In genomic region chr15:85635425-85635824, GRCm38 (mm10) we compare ENCODE assay signal across 8 mouse cellular contexts. TPM values are rescaled to one million over a fixed set of nuclear protein-coding genes. Genes with fewer than 3 reads are reported as not detected.
DNase-seq lines count a peak whose midpoint lies in the region; ATAC-seq and TF ChIP-seq lines count a peak whose summit lies in the region.

No protein-coding gene starts in this region.

- no peaks in the 10 kb centered on the region for H3K4me1 ChIP-seq in cortical plate, adult 2 months (ENCODE audit: control insufficient read depth, insufficient read depth, low read length)
- H3K4me1 ChIP-seq in intestine, embryonic 15.5 days (replicated peaks): peaks cover 3% of the 10 kb centered on the region; the same call in 1 of the 2 replicates
- H3K4me1 ChIP-seq in midbrain, postnatal 0 days (ENCODE audit: insufficient read depth, low read length): no peaks in the 10 kb centered on the region

- peak overlapping the region; percentile 75 for H3K4me3 ChIP-seq in layer of hippocampus, adult 2 months
- no peak overlapping the region; the same call in 1 of the 2 replicates for H3K4me3 ChIP-seq in cortical plate, adult 2 months (ENCODE audit: insufficient read depth, low read length)
- H3K4me3 ChIP-seq in intestine, embryonic 15.5 days (replicated peaks): peak overlapping the region; percentile 56; the same call in 1 of the 2 replicates
- H3K4me3 ChIP-seq in midbrain, postnatal 0 days (ENCODE audit: low read depth, low read length): no peak overlapping the region

- no peak for DNase-seq in layer of hippocampus, adult 2 months (ENCODE audit: low spot score in 2 of 2)
- no peak for DNase-seq in layer of hippocampus, postnatal 10 days (ENCODE audit: low spot score in 2 of 2)
- DNase-seq in midbrain, postnatal 0 days (ENCODE audit: low spot score): no peak
- DNase-seq in layer of hippocampus, adult 18-20 months (ENCODE audit: low spot score in 2 of 2): no peak
- DNase-seq in embryo, embryonic 10.5 days (ENCODE audit: low spot score): no peak
- DNase-seq in adrenal gland, postnatal 4 days (ENCODE audit: low spot score in 2 of 2): no peak

- TF ChIP-seq CTCF in layer of hippocampus, adult 2 months (conservative IDR thresholded peaks at IDR 0.05): no peak
- TF ChIP-seq CTCF in cortical plate, adult 2 months (IDR thresholded peaks at IDR 0.05; ENCODE audit: extremely low read depth, insufficient read depth, low read length): no peak
- TF ChIP-seq CTCF in midbrain, postnatal 0 days (IDR thresholded peaks at IDR 0.05): no peak

- ATAC-seq in intestine, embryonic 15.5 days: no peak
- no peak for ATAC-seq in midbrain, postnatal 0 days (ENCODE audit: low FRiP score)

- peak overlapping the region; percentile 73; the same call in 1 of the 2 replicates for H3K4me2 ChIP-seq in intestine, embryonic 15.5 days (replicated peaks)
- H3K4me2 ChIP-seq in midbrain, postnatal 0 days (ENCODE audit: low read depth, low read length, poor library complexity, severe bottlenecking): peak overlapping the region; percentile 64

- H3K36me3 ChIP-seq in intestine, embryonic 15.5 days: no peaks in the 10 kb centered on the region
- H3K36me3 ChIP-seq in midbrain, postnatal 0 days (ENCODE audit: insufficient read depth, low read length): no peaks in the 10 kb centered on the region

- no peaks in the 10 kb centered on the region for H3K9me3 ChIP-seq in intestine, embryonic 15.5 days
- no peaks in the 10 kb centered on the region for H3K9me3 ChIP-seq in midbrain, postnatal 0 days (ENCODE audit: low read length)

- 94% methylated on average over 6 of the region's 6 CpGs for WGBS in intestine, embryonic 15.5 days
- 96% methylated on average over 6 of the region's 6 CpGs for WGBS in midbrain, postnatal 0 days

- H3K9ac ChIP-seq in intestine, embryonic 15.5 days: peak overlapping the region; percentile 71; the same call in 1 of the 2 replicates
- H3K9ac ChIP-seq in midbrain, postnatal 0 days (replicated peaks; ENCODE audit: low read length, poor library complexity, severe bottlenecking): no peak overlapping the region

- TF ChIP-seq POLR2A in cortical plate, adult 2 months (IDR thresholded peaks at IDR 0.05; ENCODE audit: extremely low read depth, insufficient read depth, low read length): no peak

- no peaks in the 10 kb centered on the region for H3K27me3 ChIP-seq in intestine, embryonic 15.5 days (replicated peaks)
- H3K27me3 ChIP-seq in midbrain, postnatal 0 days (ENCODE audit: insufficient read depth, low read length): no peaks in the 10 kb centered on the region

- peak overlapping the region; percentile 97 for H3K27ac ChIP-seq in layer of hippocampus, adult 2 months
- H3K27ac ChIP-seq in cortical plate, adult 2 months (ENCODE audit: insufficient read depth, low read length): peak overlapping the region; percentile 97
- H3K27ac ChIP-seq in intestine, embryonic 15.5 days: no peak overlapping the region
- peak overlapping the region; percentile 82; the same call in 1 of the 2 replicates for H3K27ac ChIP-seq in midbrain, postnatal 0 days (ENCODE audit: low read depth, low read length)

RNA-seq across cellular contexts. Expression of gene Wnt7b, which starts 53.2 kb away (rescaled TPM):
- total RNA-seq in layer of hippocampus, adult 2 months (2021): 10 to 100 TPM; 46.4 to 47.6 TPM
- 10 to 100 TPM; 47.3 to 47.8 TPM for total RNA-seq in layer of hippocampus, postnatal 10 days (2021)
- polyA plus RNA-seq in cortical plate, adult 2 months (2012; rRNA removed): 21.7 and 22.7 TPM in 2 replicates
- 1.5 and 1.7 TPM in 2 replicates for polyA plus RNA-seq in intestine, embryonic 15.5 days (2015; fragmentation: Nextera tagmentation; extraction: Ambion mirVana)
- 26.3 and 34.3 TPM in 2 replicates for total RNA-seq in midbrain, postnatal 0 days (2014; rRNA removed)
- 19.0 and 19.5 TPM in 2 replicates for polyA plus RNA-seq in midbrain, postnatal 0 days (2015; fragmentation: Nextera tagmentation; extraction: Ambion mirVana)
- 10 to 100 TPM; 43.3 to 53.8 TPM for total RNA-seq in layer of hippocampus, adult 18-20 months (2021)
- total RNA-seq in adrenal gland, postnatal 4 days (2021): 1 to 10 TPM in 1 of 2 experiments, under 1 TPM in 1; 0.40 to 1.8 TPM

Comparison
In these comparisons a context has a peak if more than half of its experiments do, and no peak if none do; other contexts are left out.
1. H3K4me3 ChIP-seq: peak in layer of hippocampus, adult 2 months (single experiment) and intestine, embryonic 15.5 days (single experiment); none in cortical plate, adult 2 months (single experiment) and midbrain, postnatal 0 days (single experiment).